Mouse (Mus musculus) brain, embryonic 18.5 days (tissue): ENCODE data around the gene Taf10.
A peak's percentile ranks its signal among the peaks of the same experiment; 100 is the strongest.

ENCODE experiments used
- DNase-seq: peaks from one replicate; pipeline ENCODE4 v3.0.0-alpha.2; 2012; ENCODE audit warnings: low read depth, low spot score

Taf10 gene

DNA sequence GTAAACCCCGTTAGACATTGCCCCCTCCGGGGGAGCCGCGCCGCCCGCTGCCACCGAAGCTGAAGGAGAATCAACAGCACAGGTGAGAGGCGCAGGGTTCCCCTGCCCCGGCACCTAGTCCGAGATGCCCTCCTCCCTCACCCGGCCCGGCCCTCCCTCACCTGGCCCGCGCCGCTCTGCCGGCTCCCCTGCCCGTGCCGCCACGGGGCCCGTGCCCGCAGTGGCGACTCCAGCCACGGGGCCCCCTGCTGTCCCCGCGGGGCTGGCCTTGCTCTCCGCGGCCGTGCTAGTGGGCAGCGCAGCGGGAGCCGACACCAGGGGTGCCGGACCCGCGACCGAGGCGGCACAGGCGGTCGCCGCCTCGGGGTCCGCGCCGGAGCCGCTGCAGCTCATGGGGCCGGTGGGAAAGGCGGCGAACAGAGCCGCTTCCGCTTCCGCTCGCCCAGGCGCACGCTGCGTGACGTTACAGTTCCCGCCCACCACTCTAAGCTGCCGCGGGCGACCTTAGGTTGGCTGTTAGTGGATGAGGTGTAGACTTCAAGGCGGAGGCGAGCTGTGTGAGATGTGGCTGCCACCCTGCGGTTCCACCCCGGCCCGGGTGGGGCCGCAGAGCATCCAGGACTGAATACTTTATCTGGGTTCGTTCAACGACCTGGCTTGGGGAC is at the start of gene Taf10:
TSS of gene Taf10 (minus strand) at position 436 of the 665 bp plus-strand sequence.
- DNase-seq, result peak; percentile 58

DNA sequence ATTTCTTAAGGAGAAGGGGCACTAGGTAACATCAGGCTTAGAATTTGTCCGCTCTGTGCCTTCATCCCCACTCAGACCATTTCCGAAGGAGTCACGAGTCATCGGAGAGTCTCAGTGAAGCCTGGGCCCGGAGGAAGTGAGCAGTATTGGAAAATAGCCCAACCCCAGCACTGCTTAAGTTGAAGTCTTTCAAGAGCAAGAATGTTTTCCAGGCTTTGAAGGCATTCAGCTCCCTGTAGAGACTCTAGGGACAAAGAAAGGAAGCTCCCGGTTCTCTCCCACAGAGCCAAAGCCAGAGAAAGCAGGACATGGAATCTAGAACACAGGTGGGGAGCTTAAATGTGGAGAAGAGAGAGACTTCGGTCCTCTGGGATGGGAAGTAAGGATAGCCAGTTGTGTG is 49.5 kb upstream of the Taf10 start:
- DNase-seq, result no peak

GRCm38 (mm10) chr7:105791147-105791546 is 47.0 kb upstream of the Taf10 start:
- DNase-seq, result no peak

DNA sequence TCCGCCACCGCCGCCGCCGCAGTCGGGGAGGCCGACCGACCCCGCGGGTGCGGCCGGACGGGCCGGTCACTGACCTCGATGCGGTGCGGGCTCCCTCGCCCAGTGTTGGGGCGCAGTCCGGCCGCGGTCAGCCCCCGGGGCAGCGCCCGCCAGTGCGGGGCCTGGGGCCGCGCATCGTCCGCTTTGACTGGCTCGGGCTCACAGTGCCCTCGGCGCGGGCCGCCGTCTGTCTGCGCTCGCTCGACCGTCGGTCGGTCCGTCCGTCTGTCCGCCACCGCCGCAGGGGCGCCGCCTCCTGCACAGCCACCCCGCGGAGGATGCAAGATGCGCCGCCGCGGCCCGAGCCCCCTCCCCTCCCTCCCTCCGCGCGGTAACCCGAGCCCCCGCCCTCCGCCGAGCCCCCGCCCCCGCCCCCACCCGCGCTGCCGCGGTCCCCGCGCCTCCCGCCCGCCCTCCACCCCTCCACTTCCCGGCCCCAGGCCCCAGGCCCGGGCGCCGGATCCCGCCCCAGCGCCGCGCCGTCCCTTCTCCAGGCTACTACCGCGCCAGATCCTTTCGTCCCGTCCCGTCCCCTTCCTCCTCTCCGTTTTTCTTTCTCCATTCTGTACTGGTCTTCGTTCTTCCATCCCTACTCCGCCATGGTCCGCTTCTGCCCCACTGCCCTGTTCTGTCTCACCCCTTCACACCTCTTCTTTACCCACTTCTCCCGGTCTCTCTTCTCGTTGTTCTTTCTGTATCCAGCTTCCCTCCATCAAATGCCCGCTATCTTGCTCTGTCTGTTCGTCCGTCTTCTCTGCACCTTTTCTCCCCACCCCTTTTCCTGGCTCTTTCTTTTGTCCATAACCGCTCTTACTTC is 43.4 kb upstream of the Taf10 start, which contains the start of gene Dchs1:
TSS of gene Dchs1 (minus strand) at position 370 of the 856 bp plus-strand sequence.
- DNase-seq, result no peak

DNA sequence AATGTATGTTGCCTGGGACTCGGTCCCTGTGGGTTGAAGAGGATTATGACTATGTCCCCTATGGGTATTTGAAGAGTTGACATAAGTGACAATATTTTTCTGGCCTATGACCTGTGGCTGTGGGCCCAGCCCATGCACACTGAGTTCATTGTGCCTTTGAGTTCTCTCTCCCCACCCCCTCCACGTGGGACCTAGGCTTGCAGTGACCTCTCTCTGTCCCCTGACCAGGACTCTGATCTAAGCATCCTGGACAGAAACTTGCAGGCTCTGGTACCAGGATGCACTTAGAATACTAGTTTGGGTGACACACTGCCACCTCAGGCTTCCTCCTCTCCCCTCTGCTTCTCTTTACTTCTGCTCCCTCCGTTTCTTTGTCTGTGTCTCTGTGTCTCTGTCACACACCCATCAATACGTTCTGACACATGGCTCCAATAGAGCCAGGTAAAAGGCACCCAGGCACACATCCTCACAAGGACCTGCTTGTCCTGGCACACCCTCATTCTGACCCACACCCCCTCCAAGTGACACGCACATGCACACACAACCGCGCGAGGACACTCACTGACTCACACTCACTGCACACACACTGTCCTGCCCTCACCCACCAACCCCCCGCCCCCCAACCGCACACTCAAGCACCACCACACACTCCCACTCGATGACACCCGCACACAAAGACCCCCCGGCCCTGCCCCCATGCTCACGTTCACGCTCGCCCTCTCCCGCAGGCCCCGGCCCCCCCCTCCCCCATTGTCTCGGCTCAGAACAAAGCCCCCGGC is 42.5 kb upstream of the Taf10 start:
- no peak for DNase-seq

GRCm38 (mm10) chr7:105784556-105784955 is 40.4 kb upstream of the Taf10 start:
- no peak for DNase-seq

GRCm38 (mm10) chr7:105783861-105784260 is 39.7 kb upstream of the Taf10 start:
- no peak for DNase-seq

- DNase-seq, result no peak
These were observed 34.5 kb upstream of the Taf10 start for GRCm38 (mm10) chr7:105778553-105779265.

- DNase-seq, result no peak
These were observed 33.8 kb upstream of the Taf10 start for GRCm38 (mm10) chr7:105777797-105778552.

GRCm38 (mm10) chr7:105777316-105777715 is 33.2 kb upstream of the Taf10 start:
- no peak for DNase-seq

DNA sequence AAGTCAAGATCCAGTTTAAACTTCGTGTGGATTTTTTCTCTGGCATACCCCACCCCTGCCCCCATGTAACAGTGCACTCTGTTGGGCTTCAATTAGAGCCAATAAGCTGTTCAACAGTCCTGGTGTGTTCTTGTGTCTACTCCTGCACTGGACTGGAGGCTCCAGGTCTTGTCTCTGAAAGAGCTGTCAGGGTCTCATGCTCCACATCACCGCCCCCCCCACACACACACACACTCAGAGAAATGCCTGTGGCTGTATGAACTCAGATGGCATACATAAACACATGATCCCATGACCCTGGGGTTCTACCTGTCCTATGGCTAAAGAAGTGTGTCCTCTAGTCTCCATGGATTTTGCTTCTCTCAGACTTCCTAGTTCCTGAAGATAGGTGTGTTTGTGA is 31.9 kb upstream of the Taf10 start:
- DNase-seq, result no peak

GRCm38 (mm10) chr7:105774661-105775060 is 30.5 kb upstream of the Taf10 start:
- DNase-seq, result no peak

DNA sequence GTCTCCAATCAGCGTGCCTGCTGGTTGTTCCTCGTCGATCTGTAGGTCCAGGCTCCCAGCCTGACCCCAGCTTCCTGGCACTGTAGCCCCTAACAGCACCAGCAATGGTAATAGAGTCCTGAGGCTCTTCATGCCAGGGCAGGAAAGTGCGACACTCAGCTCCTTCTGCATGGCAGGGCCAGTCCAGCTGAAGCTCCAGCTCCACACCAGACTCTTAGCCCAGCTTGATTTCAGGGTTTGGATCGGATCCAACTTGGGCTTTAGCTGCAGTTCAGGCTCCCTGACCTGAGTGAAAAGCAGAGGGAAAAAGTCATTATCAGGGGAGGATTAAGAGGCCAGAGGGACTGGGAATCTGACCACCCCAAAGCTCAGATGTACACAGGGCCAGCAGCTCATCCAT is 28.9 kb upstream of the Taf10 start:
- no peak for DNase-seq

- no peak for DNase-seq
These were observed 28.2 kb upstream of the Taf10 start for GRCm38 (mm10) chr7:105772331-105772730.

DNA sequence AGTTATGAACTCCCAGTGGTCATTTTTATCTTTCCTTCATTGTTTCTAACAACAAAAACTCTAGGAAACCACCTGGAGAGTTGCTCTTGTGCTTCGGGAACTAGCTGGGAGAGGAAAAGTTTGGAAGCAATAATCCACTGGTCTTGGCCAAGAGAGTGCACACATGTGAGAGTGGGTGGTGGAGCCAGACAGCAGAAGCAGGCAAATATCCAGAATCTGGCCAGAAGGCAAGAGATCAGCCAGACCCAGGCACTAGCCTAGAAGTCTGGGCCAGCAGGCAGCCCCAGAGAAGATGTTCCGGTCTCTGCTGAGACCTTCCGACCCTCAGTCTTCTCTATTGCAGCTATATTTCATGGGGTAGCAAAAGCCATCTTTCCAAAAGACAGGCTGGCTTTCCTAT is 25.8 kb upstream of the Taf10 start:
- DNase-seq, result no peak

- no peak for DNase-seq
These were observed 23.6 kb upstream of the Taf10 start for GRCm38 (mm10) chr7:105767729-105768165.

GRCm38 (mm10) chr7:105764331-105764730 is 20.2 kb upstream of the Taf10 start:
- no peak for DNase-seq

GRCm38 (mm10) chr7:105762517-105763270 is 18.5 kb upstream of the Taf10 start:
- no peak for DNase-seq

DNA sequence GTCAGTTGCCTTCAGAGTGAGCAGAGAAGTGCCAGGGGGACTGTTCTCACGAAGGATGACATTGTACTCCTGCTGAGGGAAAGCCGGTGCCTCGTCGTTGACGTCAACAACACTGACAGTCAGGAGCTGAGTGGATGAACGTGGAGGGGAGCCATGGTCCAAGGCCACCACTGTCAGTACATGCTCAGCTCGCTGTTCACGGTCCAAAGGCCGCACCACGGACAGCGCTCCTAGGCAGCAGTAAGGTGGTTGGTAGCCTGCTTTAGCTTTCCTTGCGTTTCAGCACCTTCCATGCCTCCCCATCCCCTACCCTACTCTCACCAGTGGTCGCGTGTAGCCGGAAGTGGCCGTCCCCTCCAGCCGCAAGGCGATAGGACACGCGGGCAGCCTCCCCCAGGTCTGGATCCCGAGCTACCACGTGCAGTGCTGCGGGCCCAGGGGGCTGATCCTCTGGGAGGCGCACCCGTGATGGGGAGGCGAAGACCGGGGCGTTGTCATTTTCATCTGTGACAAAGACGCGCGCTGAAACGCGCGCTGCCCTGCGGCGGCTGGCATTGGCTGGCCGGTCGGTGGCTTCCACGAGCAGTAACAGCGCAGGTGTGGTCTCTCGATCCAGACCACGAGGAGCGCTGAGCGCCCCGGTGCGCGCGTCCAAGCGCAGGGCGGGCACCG is 17.8 kb upstream of the Taf10 start:
- no peak for DNase-seq
